Mouse (Mus musculus) C2C12 (cell line): Measurements from ENCODE around the gene Sec31a. TPM values are rescaled to one million over a fixed set of nuclear protein-coding genes. Genes with fewer than 3 reads are reported as not detected.

ENCODE experiments used
- H3K27me3 ChIP-seq: one replicate; pipeline ENCODE4 v1.6.1; 2011; ENCODE audit not compliant: control insufficient read depth, insufficient read depth, insufficient read length
- H3K36me3 ChIP-seq: one replicate; pipeline ENCODE4 v1.6.1; 2011; ENCODE audit not compliant: control insufficient read depth, insufficient read depth
- H3K4me3 ChIP-seq: one replicate; pipeline ENCODE4 v1.5.1; 2011; ENCODE audit warnings: mild to moderate bottlenecking, control low read depth; ENCODE audit not compliant: poor library complexity, insufficient read depth, severe bottlenecking
- H3K79me2 ChIP-seq: one replicate; pipeline ENCODE4 v1.6.1; 2011; ENCODE audit not compliant: control insufficient read depth, insufficient read depth
- H3K79me3 ChIP-seq: one replicate; pipeline ENCODE4 v1.6.1; 2011; ENCODE audit warnings: low read depth, control low read depth
- H3ac ChIP-seq: one replicate; pipeline ENCODE3; 2011; ENCODE audit warnings: low read depth; ENCODE audit not compliant: control insufficient read depth, insufficient read length
- CEBPB ChIP-seq: IDR thresholded peaks from one replicate; pipeline ENCODE4 v1.6.1; 2011; ENCODE audit warnings: low read depth, mild to moderate bottlenecking, control low read depth, moderate library complexity
- CTCF ChIP-seq: IDR thresholded peaks from one replicate; pipeline ENCODE4 v1.5.1; 2011; ENCODE audit not compliant: control insufficient read depth, insufficient read depth, insufficient read length
- FOSL1 ChIP-seq: IDR thresholded peaks from one replicate; pipeline ENCODE4 v1.8.0; 2011; ENCODE audit warnings: mild to moderate bottlenecking, low read length; ENCODE audit not compliant: poor library complexity, insufficient read depth, severe bottlenecking
- MAX ChIP-seq: IDR thresholded peaks from one replicate; pipeline ENCODE4 v1.6.1; 2011; ENCODE audit warnings: mild to moderate bottlenecking, control low read depth
- MYOD1 ChIP-seq: IDR thresholded peaks from one replicate; pipeline ENCODE4 v1.6.1; 2011; ENCODE audit warnings: low read depth; ENCODE audit not compliant: control insufficient read depth, insufficient read length
- MYOG ChIP-seq: IDR thresholded peaks from one replicate; pipeline ENCODE4 v1.6.1; 2011; ENCODE audit not compliant: control insufficient read depth, insufficient read length; ENCODE audit errors: extremely low read depth
- USF1 ChIP-seq: IDR thresholded peaks from one replicate; pipeline ENCODE4 v1.6.1; 2011; ENCODE audit warnings: low read depth, mild to moderate bottlenecking, control low read depth, moderate library complexity
- polyA plus RNA-seq: library from polyadenylated mRNA; unstranded; fragments of >200 nt; fragmentation: generic; extraction: Trizol; gene quantifications from one replicate; pipeline ENCODE4 v1.2.1, GENCODE M21; 2012; ENCODE audit warnings: missing spikeins

The Sec31a gene
- polyA plus RNA-seq, 1 experiment, result 183 TPM

DNA sequence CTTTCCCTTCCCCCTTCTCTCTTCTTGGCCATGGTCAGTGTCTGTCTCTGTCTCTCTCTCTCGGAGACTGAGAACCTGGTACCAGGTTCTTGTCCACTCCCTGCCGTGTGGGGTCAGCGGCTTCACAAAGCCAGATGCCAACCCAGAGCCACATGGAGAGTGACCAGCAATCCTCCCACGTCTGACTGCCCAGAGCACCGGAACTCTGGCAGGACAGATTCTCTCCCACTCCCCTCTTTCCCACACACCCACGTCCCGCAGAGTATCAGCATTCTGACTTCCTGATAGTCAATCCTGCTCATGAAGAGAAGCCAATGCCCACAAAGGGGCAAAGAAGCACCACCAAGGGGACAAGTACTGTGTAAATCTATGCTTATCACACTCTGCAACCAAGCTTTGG, 7.6 kb upstream of the Sec31a start:
- TF ChIP-seq MYOD1 (no peak), USF1 (no peak), FOSL1 (no peak), MAX (no peak), CEBPB (no peak), MYOG (no peak)
- peaks cover 74% of the 10 kb centered on the region for H3K79me3 ChIP-seq
- no peaks in the 10 kb centered on the region for H3K27me3 ChIP-seq
- H3ac ChIP-seq, result peak overlapping the region; percentile 30
- peaks cover 96% of the 10 kb centered on the region for H3K36me3 ChIP-seq
- peaks cover 84% of the 10 kb centered on the region for H3K79me2 ChIP-seq
- H3K4me3 ChIP-seq, result no peak overlapping the region

DNA sequence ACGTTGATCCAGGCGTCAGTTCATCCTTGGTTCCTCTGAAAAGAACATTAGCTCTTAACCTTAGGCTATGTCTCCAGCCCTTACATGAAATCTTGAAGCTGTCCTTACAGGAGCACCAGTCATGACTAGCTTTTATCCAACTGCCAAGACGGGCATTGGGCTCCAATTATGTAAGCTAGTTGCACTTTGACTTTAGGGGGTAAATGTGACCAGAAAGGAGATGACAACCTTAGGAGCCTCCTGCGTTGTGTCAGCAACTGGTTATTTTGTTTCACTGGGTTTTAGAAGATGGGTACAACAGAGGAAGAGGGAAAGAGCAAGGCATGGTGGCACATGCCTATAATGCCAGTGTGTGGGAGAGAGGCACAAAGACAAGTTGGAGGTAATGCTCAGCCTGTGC, 2.8 kb upstream of the Sec31a start:
- no peak for TF ChIP-seq CEBPB
- TF ChIP-seq MYOD1, result no peak
- no peak for TF ChIP-seq FOSL1
- TF ChIP-seq CTCF, result no peak
- no peak for TF ChIP-seq MAX
- TF ChIP-seq MYOG, result no peak
- no peak for TF ChIP-seq USF1
- peaks cover 56% of the 10 kb centered on the region for H3K36me3 ChIP-seq
- H3K79me3 ChIP-seq, result peaks cover 44% of the 10 kb centered on the region
- H3K79me2 ChIP-seq, result peaks cover 58% of the 10 kb centered on the region
- no peaks in the 10 kb centered on the region for H3K27me3 ChIP-seq
- H3K4me3 ChIP-seq, result no peak overlapping the region
- no peak overlapping the region for H3ac ChIP-seq

DNA sequence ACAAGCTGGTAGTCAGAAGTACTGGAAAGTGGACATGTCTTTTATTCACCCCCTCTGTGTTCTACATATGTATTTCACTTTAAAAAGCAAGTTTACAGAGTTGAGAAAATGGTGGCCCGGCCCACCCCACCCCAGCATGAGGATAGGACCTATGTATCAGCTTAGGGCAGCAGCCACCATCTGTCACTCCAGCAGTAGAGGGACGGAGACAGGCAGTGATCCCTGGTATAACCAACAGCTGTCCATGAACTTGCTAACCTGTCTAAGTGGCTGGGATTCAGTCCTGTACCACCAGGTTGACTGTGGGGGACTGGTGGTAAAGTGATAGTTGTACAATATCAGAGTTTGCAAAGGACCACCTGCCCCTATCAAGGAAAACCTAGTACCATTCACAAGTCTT, 2.0 kb upstream of the Sec31a start:
- peaks cover 58% of the 10 kb centered on the region for H3K79me2 ChIP-seq
- H3K4me3 ChIP-seq, result no peak overlapping the region
- TF ChIP-seq MAX, result no peak
- H3K36me3 ChIP-seq, result peaks cover 49% of the 10 kb centered on the region
- no peak overlapping the region for H3ac ChIP-seq
- H3K27me3 ChIP-seq, result no peaks in the 10 kb centered on the region
- peaks cover 44% of the 10 kb centered on the region for H3K79me3 ChIP-seq

DNA sequence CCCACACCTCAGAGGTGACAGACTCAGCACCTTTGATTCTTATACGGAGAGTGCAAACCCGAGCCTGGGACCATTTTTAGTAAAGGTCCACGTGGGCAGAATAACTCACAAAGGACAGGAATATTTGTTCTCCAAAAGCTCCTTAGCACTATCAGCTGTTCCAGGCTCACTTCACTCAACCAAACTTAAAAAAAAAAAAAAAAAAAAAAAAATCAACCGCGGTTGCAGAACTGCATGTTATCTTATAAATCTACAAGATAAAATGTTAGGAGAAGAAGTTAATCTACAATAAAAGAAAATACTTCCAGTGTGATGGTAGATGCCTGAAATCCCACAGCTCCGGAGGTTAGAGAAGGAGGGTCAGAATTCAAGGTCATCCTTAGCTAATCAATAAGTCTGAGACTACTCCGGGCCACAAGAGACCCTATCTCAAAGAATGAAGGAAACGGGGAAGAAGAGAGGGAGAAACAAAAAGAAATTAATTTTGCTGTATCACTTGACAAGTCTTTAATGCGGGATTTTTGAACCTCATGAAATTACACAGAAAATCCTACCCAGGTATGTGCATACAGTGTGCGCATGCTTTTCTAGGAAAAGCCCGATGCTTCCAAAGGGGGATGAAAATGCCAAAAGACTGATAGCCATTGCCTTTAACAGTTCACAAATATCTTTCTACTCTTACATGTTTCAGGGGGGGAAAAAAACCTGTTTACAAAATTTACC, 1.4 kb downstream of the Sec31a start:
- H3ac ChIP-seq, result peak overlapping the region; percentile 12
- peaks cover 25% of the 10 kb centered on the region for H3K36me3 ChIP-seq
- no peak for TF ChIP-seq CTCF
- no peak for TF ChIP-seq CEBPB
- TF ChIP-seq USF1, result no peak
- TF ChIP-seq MYOG, result no peak
- no peak for TF ChIP-seq MYOD1
- TF ChIP-seq FOSL1, result no peak
- TF ChIP-seq MAX, result no peak
- peaks cover 64% of the 10 kb centered on the region for H3K79me2 ChIP-seq
- no peaks in the 10 kb centered on the region for H3K27me3 ChIP-seq
- peak overlapping the region; percentile 77 for H3K4me3 ChIP-seq
- peaks cover 59% of the 10 kb centered on the region for H3K79me3 ChIP-seq

DNA sequence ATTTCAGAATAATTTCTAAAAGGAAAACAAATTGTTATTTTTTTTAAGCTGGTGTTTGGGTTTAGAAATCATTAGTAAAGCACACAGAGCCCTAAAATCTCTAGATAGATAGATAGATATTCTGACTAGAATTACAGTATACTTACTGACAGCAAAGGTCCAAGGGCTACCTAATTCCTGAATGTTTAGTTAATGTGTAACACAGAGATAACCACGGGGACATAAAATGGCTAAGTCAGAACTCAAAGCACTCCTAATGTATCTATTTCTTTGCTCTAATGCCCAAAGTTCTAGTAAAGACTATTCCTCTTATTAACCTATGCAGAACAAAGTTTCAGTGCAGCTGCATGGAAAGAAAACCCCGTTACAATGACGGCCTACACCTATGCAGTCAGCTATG, 3.1 kb downstream of the Sec31a start:
- Histone ChIP-seq H3K79me3 (peaks cover 72% of the 10 kb centered on the region), H3K27me3 (no peaks in the 10 kb centered on the region), H3K79me2 (peaks cover 82% of the 10 kb centered on the region), H3K4me3 (no peak overlapping the region), H3ac (no peak overlapping the region), H3K36me3 (peaks cover 26% of the 10 kb centered on the region)
- TF ChIP-seq MYOG (no peak), CEBPB (no peak), MYOD1 (no peak), FOSL1 (no peak), USF1 (no peak), MAX (no peak), CTCF (no peak)

DNA sequence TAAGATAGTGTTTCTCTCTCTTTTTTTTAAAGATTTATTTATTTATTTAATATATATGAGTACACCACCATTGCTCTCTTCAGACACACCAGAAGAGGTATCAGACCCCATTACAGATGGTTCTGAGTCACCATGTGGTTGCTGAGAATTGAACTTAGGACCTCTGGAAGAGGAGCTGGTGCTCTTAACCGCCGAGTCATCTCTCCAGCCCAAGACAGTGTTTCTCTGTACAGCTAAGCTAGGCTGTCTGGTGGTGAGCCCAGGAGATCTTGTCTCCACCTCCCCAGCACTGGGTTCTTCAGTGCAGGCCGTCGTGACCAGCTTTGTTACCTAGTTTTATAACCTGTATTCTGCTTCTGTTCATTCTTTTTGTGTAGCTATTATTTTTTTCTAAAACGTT, 5.8 kb downstream of the Sec31a start:
- Histone ChIP-seq H3K4me3 (no peak overlapping the region), H3K79me3 (peaks cover 74% of the 10 kb centered on the region), H3K36me3 (peaks cover 49% of the 10 kb centered on the region), H3K79me2 (peaks cover 83% of the 10 kb centered on the region), H3ac (no peak overlapping the region), H3K27me3 (no peaks in the 10 kb centered on the region)
- TF ChIP-seq CTCF (no peak), FOSL1 (no peak), USF1 (no peak), MYOD1 (no peak), MAX (no peak), MYOG (no peak), CEBPB (no peak)
